Mouse (Mus musculus): Measurements from ENCODE around the gene Gm17079.
"Not testable (repeated sequence)": the region's sequence is repeated elsewhere in the genome, so short reads cannot be mapped to it uniquely, and the experiment has no call there.

The Gm17079 gene

GRCm38 (mm10) chr14:51695368-51695767 is at the start of gene Gm17079:
Gm17079 (minus strand) TSS chr14:51695468.
- DNase-seq (ENCODE audit: low read depth, low spot score): not testable (repeated sequence)

- no peak for DNase-seq (ENCODE audit: low read depth, low spot score)
These were observed 45.3 kb upstream of the Gm17079 start for GRCm38 (mm10) chr14:51740347-51741170.

DNA sequence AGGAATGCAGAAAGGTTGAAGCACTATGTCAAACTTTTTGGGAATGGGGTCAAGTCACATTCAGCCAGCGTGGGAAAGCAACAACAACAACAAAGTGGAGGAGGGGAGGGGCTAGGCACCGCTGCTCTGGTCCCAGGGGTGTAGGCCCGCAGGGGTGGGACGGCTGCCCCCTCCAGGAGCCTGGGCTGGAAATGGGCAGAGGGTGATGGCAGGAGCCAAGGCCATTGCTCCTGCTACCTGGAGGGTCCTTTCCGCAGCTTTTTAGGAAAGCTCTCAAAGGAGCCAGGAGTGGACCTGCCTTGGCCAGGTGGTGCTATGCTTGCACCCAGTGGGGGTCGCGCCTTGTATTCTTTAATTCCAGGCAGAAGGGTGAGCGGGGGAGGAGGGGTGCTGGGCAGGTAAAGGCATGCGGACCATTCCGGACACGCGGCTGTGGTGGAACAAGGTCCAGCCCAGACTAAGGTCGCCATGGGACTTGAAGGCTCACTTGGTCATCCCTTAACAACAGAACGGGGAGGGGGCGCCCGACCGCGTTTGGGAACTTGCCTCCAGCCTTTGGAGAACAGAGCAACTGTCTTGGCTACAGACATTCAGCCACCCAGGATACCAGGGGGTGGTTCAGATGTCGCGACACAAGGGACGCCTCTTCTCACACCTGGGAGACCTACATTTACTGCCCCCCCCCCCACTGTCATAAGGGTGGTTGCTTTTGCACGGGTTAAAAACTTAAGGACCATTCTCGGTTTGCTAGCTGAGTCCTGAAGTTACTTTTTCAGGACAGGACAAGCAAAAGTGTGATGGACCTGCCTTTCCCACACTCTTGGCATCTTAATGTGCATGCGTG is 44.1 kb upstream of the Gm17079 start:
- no peak for DNase-seq (ENCODE audit: low read depth, low spot score)

DNA sequence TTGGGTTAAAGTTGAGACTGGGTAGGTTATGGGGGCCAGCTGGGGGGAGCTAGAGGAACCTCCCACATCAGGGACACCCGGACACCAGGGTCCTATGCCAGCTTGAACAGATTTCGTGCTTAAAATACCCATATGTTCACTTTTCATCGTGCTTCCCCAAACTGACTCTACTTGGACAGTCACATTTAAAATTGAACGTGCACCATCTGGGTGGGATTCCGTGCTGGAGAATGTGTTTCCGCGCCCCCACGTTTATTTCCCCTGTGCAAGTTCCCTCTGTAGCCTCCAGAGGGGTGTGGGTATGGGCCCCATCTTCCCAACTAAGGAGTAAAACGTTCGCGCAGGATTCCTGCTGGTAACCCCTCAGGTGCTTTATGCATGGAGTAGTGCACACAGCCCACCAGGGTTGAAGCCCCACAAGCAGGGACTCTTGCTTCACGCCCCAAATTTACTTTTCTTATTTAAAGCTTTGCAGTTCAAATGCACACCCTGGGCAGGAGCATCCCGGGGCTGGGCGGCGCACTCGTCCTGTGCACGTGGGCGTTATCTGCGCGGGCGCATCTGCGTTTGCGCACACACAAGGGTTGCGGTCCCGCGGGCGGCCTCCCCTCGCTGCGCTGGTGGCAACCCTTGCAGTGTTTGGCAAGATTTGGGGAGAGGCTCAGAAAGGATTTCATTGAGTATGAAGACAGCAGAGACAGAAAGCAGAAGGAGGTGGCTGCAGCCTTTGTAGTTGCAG is 43.3 kb upstream of the Gm17079 start:
- DNase-seq (ENCODE audit: low read depth, low spot score): no peak

DNA sequence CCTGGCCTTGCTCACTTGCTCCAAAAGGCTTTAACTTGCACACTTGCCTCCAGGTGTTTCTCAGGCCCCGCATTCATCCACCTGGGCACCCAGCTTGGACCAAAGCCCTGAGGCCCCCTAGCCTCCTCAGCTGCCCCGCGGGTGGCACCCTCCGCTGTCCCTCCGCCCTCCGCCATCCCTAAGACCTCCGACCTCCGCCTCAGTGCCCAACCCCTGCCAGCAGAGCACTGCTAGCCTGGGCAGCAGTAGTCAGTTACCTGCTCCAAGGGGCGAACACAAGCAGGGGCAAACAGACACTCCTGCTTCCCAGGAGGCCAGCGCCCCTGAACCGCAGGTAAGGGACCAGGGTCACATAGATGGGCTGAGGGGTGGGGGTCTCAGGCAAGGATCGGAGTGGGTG is 42.7 kb upstream of the Gm17079 start:
- DNase-seq (ENCODE audit: low read depth, low spot score): no peak

- DNase-seq (ENCODE audit: low read depth, low spot score): no peak
These were observed 21.8 kb upstream of the Gm17079 start, which contains the start of gene Gm5800 for GRCm38 (mm10) chr14:51717083-51717482. Gm5800 (minus strand) TSS chr14:51717183.

- no peak for DNase-seq (ENCODE audit: low read depth, low spot score)
These were observed 18.0 kb downstream of the Gm17079 start for GRCm38 (mm10) chr14:51677269-51677668.
